Mouse (Mus musculus): ENCODE results near the gene Tnip1.

The Tnip1 gene

DNA sequence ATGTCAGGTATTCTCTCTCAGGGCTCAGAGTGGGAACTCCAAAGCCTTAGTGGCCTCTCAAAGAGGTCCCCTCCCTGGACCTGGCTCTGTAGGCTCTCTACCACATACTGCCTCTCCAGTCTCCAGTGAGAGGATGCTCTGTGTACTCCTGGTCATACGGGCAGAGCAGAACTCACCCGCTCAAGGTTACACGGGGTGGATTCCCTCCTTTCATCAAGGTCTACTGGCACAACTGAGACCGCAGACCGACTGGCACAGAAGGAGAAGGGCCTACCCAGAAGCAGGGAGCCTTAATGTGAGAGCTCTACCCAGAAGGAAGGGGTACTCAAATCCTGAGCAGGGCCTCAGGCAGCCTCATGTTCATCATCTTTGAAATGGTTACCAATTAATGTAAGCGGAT is 30.2 kb downstream of the Tnip1 start:
- no peak for DNase-seq (ENCODE audit: low read depth, low spot score)

DNA sequence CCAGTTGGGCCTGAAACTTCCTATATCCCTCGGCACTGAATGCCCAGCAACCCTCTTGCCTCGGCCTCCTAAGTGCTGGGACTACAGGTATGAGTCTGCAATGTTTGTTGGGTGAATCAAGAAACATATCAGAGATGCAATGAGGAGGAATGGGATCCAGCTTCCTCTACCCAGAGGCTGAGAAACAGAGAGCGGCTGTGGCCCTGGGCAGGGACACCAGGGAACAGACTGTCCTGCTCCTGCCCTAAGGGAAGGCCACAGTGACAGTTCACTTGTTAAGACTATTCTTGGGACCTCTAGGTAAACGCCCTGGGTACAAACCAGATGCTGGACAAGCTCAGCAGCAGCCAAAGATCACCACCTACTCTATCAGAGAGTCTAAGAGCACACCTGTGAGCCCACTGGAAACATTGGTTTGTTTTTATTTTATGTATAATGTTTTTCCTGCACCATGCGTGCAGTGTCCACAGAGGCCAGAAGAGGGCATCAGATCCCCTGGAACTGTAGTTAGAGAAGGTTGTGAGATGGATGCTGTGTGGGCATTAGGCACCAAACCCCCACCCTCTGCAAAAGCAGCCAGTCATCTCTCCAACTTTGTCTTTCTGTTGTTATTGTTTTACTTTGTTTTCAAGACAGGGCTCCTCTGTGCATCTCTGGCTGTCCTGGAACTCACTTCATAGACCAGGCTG is 31.2 kb downstream of the Tnip1 start:
- DNase-seq (ENCODE audit: low read depth, low spot score) = no peak

DNA sequence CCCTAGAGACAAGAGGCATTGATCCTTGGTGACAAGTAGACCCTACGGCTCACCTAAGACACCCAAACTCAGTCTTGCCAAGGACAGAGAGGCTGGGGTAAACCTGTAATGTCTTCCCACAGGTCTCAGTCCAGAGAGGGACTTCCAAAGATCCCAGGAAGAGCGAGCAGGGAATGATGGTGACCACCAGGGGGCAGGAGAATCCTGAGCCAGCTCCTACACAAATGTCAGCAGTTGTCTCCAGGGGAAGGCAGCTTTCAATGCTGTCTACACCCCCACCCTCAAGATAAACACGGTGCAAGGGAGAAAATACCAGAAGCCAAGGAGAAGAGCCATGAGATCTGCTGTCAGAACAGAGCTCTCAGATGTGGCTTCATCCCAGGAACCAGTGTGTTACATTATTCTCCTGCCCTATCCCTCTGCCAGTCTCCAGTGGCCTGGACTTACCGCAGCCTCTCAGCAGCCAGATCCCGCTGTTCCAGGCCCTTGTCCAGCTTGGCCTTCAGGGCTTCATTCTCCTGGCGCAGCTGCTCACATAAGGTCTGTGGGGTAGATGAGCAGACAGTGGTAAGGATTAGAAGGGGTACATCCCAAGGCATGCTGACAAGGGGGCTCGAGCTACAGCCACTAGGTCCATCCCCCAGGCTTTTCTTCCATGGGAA is 32.3 kb downstream of the Tnip1 start:
- peak; percentile 62 for DNase-seq (ENCODE audit: low read depth, low spot score)

DNA sequence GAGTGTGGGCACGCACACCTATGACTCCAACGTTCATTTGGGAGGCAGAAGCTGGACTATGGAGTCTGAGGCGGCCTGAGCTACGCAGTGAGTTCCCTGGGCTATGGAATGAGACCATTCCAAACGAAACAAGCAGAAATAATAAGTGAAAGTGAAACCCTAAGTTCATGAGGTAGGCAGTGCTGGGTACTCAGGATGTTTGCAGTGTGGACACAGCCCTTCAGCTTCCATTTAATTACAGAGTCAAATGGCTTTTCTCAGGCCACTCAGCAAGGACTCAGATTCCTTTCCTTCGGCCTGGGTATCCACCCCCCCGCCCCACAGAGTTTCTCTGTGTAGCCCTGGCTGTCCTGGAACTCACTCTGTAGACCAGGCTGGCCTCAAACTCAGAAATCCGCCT is 33.0 kb downstream of the Tnip1 start:
- no peak for DNase-seq (ENCODE audit: low read depth, low spot score)

DNA sequence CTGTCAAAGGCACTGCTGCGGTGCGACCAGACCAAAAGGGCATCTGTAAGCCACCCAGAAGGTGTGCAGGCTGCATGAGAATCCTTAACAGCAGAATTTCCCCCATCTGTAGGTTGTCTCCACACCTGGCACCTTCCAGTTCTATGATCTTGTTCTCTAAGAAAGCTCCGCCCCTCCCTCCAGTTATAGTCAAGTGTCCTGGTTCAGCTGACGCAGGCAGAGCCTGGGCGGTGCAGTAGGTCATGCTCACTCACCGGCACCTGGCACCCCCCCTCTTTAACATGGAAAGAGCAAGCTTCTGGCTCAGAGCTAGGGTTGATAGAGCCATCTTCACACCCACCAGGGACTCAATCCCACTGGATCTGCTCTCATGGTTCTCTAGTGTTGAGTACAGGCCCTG is 33.4 kb downstream of the Tnip1 start:
- no peak for DNase-seq (ENCODE audit: low read depth, low spot score)

DNA sequence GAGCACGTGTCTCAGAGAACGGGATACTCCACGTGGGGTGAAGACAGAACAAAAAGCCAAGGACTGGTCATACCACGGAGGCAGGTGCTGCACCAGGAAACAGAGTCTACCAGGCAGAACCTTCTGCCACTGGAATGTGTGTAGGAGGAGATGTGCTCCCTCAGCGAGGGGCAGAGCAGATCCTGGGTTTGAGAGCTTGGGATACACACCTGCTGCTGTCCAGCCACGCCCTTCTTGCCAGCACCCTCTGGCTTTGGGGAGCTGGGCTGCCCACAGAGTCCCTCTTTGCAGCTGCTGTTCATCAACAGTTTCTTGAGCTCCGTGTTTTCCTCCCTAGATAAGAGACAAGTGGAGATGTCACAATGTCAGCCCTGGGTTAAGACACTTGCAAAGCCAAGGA is 33.8 kb downstream of the Tnip1 start:
- DNase-seq (ENCODE audit: low read depth, low spot score) = no peak

DNA sequence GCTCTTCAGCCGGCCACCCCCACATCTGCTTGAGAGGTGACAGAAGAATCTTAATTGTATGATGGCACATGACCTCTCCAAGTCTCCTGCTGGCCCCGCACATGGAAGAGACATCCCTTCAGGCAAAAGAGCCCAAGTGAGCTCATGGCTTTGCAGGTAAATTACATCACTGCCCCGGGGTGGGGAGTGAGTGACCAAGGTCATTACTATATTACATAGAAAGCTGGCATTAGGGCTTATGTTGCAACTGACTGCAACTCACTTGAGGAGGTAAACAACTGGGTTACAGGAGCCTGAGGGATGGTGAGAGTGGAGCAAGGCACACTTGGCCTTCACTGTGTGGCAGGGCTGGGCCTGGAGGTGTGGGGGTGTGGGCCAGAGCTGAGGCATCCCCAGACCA is 34.5 kb downstream of the Tnip1 start:
- DNase-seq (ENCODE audit: low read depth, low spot score) = no peak

DNA sequence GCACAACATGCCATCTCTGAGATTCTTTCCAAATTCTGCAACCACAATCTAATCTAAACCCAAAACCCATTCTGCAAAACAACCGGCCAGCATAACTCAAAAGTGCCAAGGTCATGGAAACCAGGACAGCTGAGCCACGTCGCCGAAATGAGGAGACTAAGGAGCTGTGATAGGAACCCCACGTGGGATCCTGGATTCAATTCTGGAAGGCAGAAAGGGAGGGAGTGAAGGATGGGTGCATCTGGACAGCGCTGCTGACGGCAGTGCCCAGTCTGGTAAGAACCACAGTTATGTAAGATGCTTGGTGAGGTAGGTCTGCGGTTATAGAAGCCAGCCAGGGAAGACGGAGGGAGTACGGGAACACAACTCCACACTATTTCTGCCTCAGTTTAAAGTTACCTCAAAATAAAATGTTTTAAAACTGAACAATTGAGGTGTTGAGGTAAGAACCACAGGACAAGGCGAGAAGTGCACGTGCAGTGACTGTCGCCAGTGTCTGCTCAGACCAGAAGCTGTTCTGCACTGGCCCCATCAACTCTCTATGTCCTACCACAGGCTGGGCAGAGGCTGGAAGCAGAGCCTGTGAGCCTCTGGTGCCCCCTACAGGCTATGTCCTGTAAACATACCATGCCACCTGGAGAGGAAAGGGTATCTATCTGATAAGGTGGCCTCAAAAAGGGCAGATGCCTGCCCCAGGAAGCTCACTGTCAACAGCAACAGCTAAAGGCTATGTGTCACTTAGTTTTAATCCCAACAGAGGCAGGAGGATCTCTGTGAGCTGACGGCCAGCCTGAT is 35.2 kb downstream of the Tnip1 start:
- peak; percentile 79 for DNase-seq (ENCODE audit: low read depth, low spot score)

DNA sequence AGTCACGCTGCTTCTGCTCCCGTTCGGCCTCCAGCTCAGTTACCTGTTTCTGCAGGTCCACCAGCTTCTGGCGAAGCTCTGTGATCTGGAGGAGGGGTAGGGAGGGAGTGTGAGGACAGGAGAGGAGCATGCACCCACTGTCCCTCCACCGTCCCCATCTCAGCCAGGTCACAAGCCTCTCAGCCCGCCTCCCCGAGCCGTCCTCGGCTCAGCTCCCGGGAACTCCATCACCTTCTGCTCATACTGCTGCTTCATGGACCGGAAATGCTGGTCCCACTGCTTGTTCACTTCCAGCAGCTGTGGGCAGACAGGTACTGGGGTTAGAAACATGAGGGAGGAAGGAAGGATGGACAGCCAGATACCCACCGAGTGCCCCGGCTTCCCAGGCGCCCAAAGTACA is 38.6 kb downstream of the Tnip1 start:
- no peak for DNase-seq (ENCODE audit: low read depth, low spot score)

DNA sequence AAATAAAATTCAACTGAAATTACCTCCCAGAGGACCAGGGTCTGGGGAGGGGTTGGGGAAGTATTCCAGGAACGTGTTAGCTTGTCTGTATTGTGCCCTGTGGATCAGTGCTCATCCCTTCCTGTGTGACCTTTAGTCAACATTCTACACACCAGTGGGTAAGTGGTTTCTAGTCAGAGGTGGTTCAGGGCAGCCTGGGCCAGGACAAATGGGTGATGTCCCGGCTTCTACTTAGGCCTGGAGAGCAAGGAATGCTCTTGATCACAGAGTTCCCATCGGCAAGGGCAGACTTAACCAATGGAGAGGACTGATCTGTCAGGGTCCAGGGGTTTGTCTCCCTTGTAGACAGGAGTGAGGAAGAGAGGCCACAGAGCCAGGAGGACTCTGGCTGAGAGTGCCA is 40.2 kb downstream of the Tnip1 start:
- no peak for DNase-seq (ENCODE audit: low read depth, low spot score)

DNA sequence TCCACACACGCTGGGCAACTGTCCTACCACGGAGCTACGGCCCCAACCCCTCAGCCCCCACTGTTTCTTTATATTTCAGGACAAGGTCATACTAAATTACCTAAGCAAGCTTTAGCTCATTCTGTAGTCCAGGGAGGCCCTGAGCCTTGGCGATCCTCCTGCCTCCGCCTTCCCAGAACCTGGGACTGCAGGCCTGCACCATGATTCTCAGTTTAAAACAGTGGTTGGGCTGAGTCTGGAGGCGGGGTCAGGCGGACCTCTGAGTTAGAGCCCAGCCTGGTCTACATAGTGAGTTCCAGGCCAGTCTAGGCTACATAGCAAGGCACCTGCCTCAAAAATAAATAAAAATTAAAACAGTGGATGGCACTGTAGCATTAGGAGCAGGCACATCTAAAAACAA is 40.9 kb downstream of the Tnip1 start:
- DNase-seq (ENCODE audit: low read depth, low spot score) = no peak

DNA sequence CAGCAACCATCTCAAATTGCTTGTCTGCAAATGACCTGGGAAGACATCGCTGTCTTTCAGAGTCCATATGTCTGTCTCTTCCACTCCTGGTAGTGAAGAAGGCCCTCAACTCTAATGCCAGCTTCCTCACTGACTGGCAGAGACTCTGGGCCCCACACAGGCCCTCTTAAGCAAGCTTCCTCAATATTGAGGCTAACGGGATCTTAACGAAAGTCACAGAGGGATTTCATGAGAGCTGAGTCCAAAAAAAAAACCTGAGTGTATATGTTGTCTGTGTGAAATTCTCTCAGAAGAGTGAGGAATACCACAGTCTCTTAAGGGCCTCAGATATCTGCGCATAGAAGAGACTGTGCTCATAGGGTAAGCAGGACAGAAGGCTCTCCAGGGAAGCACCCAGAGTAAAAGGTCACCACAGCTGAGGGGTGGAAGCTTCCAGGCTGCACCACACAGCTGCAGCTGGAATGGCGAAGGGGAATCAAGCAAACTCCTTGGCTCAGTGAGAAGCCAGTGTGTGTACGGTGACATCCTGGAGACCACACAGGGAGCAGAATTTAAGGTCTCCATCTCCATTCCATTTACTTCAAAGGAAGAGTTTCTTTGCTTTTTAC is 41.6 kb downstream of the Tnip1 start:
- DNase-seq (ENCODE audit: low read depth, low spot score) = peak; percentile 73

DNA sequence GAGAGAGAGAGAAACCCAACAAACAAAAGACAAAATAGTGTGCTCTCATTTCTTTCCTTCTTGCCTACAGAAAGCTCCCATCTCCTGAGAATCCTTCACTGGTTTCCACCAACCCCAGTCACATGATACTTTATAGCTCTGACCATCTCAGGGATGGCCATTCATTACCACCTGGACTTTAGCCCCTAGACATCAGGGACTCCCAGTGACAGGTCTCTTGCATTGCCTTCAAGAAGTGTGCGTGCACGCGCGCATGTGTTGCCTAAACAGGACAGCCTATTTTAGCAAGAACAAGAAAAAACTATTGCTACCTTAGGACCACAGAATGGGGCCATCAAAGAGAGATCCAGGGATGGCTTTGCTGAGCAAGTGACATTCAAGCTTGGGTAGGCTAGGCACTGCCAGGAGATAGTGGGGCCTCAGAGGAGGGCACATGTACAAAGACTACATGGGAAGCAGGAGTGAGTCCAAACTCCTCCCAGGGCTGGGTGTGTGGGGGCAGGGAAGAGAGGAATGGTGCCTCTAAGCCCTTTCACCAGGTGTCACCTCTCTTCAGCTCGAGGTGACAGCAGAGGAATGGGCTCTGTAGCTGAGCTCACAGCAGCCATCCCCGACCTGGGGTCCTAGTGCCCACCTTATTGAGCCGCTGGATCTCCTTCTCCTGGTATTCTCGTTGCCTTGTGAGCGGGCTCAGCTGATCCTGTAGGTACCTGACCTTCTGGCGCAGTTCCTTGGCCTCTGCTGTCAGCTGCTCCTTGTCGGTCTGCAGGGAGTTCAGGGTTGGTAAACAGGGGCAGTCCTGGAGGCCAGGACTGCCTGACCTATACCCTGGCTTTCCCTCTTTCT is 42.4 kb downstream of the Tnip1 start:
- DNase-seq (ENCODE audit: low read depth, low spot score) = peak; percentile 79

DNA sequence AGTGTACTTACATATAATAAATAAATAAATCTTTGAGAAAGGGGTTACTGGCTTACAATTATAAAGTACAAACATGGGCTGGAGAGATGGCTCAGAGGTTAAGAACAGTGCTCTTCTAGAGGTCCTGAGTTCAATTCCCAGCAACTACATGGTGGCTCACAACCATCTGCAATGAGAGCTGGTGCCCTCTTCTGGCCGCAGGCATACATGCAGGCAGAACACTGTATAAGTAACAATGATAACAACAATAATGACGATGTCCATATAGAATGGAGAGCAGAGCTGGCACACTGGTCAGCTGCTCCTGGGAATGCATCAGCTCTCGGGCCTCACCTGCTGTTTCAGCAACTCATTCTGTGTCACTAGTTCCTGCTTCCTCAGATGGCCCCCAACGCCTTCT is 44.4 kb downstream of the Tnip1 start:
- DNase-seq (ENCODE audit: low read depth, low spot score) = no peak

DNA sequence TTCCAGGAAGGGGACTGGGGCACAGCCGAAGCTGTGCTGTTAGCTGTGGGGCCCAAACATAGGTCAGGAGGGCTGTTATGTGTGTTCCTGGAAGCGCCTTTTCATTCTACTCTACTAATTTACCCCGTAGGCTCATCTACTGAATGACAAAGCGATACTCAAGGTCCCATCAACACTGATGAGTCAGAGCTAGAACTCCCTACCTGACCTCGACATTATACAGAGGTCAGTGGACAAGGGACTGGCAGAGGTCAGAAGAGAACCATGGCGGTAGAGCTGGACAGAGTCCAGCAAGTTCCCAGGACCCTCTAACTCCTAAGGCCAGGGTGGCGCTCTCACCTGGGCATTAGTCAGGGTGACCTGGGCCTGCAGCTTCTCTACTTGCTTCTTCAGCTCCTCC is 45.3 kb downstream of the Tnip1 start:
- no peak for DNase-seq (ENCODE audit: low read depth, low spot score)

DNA sequence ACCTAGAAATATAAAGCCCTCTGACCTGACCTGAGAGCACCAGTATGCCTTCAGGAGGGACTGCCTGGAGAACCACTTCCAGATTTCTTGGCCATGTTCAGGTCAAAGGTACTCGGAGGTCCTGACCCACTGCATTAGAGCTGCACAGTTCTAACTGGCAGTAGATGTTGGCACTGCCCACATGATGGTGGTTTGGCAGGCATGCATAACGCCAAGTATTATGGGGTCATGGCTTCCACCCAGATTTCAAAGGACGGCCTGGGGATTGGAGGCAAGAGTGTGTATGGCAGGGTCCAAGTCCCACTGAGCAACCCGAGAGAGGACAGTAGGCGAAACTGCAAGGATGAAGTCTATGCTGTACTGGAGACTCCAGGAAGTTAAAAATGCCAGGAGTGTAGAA is 48.9 kb downstream of the Tnip1 start:
- no peak for DNase-seq (ENCODE audit: low read depth, low spot score)

DNA sequence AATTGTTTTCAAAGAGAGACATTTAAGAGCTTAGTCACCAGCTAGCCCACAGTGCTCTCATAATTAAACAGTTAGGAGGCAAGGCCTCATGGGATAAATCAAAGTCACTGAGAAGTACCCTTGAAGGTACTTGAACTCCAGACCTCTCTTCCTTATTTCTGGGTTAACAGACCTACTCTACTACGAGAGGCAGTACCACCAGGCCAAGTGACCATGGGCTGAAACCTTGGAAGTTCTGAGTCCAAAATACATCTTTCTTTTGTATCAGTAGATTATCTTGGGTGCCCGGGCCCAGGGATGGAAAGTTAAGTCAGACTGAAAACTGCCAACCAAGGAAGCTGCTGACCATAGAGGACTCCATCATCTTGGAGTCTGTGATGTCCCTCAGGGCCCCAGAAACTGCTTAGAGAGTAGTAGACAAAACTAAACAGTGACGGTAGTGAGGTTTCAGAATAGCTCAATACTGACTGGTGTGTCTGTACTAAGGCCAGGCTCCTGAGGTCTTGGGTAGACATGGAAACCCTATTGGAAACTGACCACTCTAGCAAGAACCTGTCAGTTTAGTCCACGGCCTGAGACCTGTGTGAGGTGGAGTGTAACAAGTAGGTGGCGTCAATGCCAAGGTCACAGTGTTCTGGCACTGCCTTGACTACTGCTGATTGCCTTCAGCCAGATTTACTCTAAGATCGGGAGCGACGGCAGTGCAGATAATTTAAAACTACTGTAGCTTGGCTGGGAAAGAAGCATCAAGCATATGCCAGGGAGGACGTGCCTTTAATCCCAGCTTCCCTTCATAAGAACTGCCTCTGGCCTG is 50.0 kb downstream of the Tnip1 start:
- no peak for DNase-seq (ENCODE audit: low read depth, low spot score)

DNA sequence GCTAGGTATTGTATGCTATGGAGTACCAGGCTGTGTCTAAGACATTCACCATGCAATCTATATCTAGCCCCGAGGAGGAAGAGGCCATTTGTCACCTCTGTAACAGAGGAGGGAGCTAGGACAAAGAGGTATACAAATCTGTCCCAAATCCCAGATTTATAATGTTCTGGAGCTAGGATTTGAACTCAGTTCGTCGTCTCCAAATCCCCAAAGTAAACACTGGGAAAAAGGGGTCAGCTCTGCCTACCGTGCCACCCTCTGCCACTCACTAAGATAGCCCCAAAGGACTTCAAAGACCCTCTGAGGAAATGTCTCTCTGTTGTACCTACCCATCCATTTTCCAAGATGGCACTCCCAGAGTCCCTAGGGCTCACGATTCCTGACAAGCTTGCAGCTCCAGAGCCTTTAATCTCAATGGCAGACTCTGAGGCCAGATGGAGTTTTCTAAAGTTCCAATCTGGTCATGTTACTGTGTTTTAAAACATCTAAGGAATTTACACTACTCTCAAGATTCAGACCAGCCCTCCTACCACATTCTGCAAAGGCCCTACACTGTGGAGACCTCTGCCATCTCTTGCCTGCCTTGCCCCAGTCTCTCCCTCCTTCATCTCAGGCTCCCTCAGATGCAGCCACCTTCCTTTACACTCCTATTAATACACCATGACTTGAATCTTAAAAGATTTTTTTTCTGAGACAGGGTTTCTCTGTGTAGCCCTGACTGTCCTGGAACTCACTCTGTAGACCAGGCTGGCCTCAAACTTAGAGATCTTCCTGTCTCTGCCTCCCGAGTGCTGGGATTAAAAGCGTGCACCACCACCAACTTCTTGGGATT is 50.8 kb downstream of the Tnip1 start:
- no peak for DNase-seq (ENCODE audit: low read depth, low spot score)

DNA sequence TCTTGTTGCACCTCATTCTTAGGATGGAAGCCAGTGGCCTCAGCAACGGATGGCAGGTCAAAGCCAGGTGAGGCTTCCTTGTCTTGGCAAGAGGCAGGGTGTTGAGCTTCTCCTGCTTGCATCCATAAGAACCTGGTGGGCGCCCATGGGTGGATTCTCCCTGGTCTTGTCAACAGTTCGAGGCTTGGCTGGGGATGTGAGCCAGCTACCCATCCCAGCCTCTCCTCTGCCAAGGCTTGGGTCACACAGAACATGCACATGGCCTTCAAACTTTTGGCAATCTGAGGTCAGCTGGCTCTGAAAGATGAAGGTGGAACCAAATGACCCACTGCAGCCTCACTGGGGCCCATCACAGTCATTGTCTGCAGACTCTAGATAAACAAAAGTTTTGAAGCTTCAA is 51.5 kb downstream of the Tnip1 start:
- DNase-seq (ENCODE audit: low read depth, low spot score) = no peak
